Mouse (Mus musculus): ENCODE measurements around the gene Ghdc. TPM values are rescaled to one million over a fixed set of nuclear protein-coding genes. Genes with fewer than 3 reads are reported as not detected.
"Not testable (repeated sequence)": the region's sequence is repeated elsewhere in the genome, so short reads cannot be mapped to it uniquely, and the experiment has no call there.

Gene Ghdc
- polyA plus RNA-seq, 1 experiment from 2014 or later: 1.9 TPM

- Histone ChIP-seq H3K27me3 (no peaks in the 10 kb centered on the region), H3K9ac (0 out of 2 replicates have a peak overlapping the region, but pooled peaks have one; percentile 16)
- 40% methylated on average over 20 of the region's 20 CpGs for WGBS
Measured at GRCm38 (mm10) chr11:100806380-100807305, 35.9 kb upstream of the Ghdc start.

GRCm38 (mm10) chr11:100805535-100805934 is 34.8 kb upstream of the Ghdc start:
- no peaks in the 10 kb centered on the region for H3K27me3 ChIP-seq
- H3K9me3 ChIP-seq (replicated peaks): no peaks in the 10 kb centered on the region
- no peak overlapping the region for H3K27ac ChIP-seq
- ATAC-seq: no peak
- H3K36me3 ChIP-seq (ENCODE audit: poor library complexity, severe bottlenecking): peaks cover 33% of the 10 kb centered on the region
- H3K4me2 ChIP-seq: no peak overlapping the region
- WGBS: 82% methylated on average over 7 of the region's 7 CpGs
- no peak overlapping the region for H3K4me3 ChIP-seq
- H3K9ac ChIP-seq: no peak overlapping the region
- peaks cover 4% of the 10 kb centered on the region; the same call in 1 of the 2 replicates for H3K4me1 ChIP-seq

More at GRCm38 (mm10) chr11:100806380-100807305, 35.9 kb upstream of the Ghdc start:
- Histone ChIP-seq H3K4me1 (peaks cover 4% of the 10 kb centered on the region; the same call in 1 of the 2 replicates), H3K36me3 (ENCODE audit: poor library complexity, severe bottlenecking) (peaks cover 28% of the 10 kb centered on the region), H3K4me3 (no peak overlapping the region), H3K27ac (no peak overlapping the region; the same call in 1 of the 2 replicates), H3K9me3 (replicated peaks) (no peaks in the 10 kb centered on the region), H3K4me2 (peak overlapping the region; percentile 28)
- ATAC-seq: no peak

- Histone ChIP-seq H3K9ac (no peak overlapping the region), H3K27me3 (no peaks in the 10 kb centered on the region), H3K4me1 (peaks cover 4% of the 10 kb centered on the region; the same call in 1 of the 2 replicates), H3K4me3 (no peak overlapping the region), H3K36me3 (ENCODE audit: poor library complexity, severe bottlenecking) (peaks cover 33% of the 10 kb centered on the region), H3K27ac (no peak overlapping the region), H3K9me3 (replicated peaks) (no peaks in the 10 kb centered on the region), H3K4me2 (no peak overlapping the region)
- ATAC-seq: no peak
- 95% methylated on average over 10 of the region's 10 CpGs for WGBS
Measured at GRCm38 (mm10) chr11:100804409-100804808, 33.7 kb upstream of the Ghdc start.

- Histone ChIP-seq H3K9me3 (replicated peaks) (no peaks in the 10 kb centered on the region), H3K27me3 (no peaks in the 10 kb centered on the region), H3K4me3 (no peak overlapping the region), H3K4me1 (no peaks in the 10 kb centered on the region), H3K4me2 (no peak overlapping the region), H3K27ac (no peak overlapping the region), H3K9ac (no peak overlapping the region), H3K36me3 (ENCODE audit: poor library complexity, severe bottlenecking) (peaks cover 29% of the 10 kb centered on the region)
- WGBS: 83% methylated on average over 5 of the region's 5 CpGs
- ATAC-seq: no peak
Measured at GRCm38 (mm10) chr11:100799426-100799825, 28.7 kb upstream of the Ghdc start.

GRCm38 (mm10) chr11:100796585-100796984 is 25.8 kb upstream of the Ghdc start:
- Histone ChIP-seq H3K4me2 (no peak overlapping the region), H3K27ac (no peak overlapping the region), H3K36me3 (ENCODE audit: poor library complexity, severe bottlenecking) (peaks cover 5% of the 10 kb centered on the region; the same call in 1 of the 2 replicates), H3K4me3 (no peak overlapping the region), H3K4me1 (no peaks in the 10 kb centered on the region), H3K27me3 (no peaks in the 10 kb centered on the region), H3K9ac (no peak overlapping the region), H3K9me3 (replicated peaks) (no peaks in the 10 kb centered on the region)
- 63% methylated on average over 8 of the region's 8 CpGs for WGBS
- no peak for ATAC-seq

GRCm38 (mm10) chr11:100795386-100795785 is 24.6 kb upstream of the Ghdc start:
- Histone ChIP-seq H3K27ac (no peak overlapping the region), H3K4me3 (no peak overlapping the region), H3K4me2 (no peak overlapping the region), H3K27me3 (no peaks in the 10 kb centered on the region), H3K9me3 (replicated peaks) (no peaks in the 10 kb centered on the region), H3K9ac (no peak overlapping the region), H3K36me3 (ENCODE audit: poor library complexity, severe bottlenecking) (peaks cover 2% of the 10 kb centered on the region; the same call in 1 of the 2 replicates), H3K4me1 (no peaks in the 10 kb centered on the region)
- 97% methylated on average over 2 of the region's 2 CpGs for WGBS
- ATAC-seq: no peak

- Histone ChIP-seq H3K9me3 (replicated peaks) (no peaks in the 10 kb centered on the region), H3K27ac (no peak overlapping the region), H3K36me3 (ENCODE audit: poor library complexity, severe bottlenecking) (peaks cover 9% of the 10 kb centered on the region), H3K4me2 (no peak overlapping the region), H3K9ac (no peak overlapping the region), H3K4me1 (no peaks in the 10 kb centered on the region), H3K4me3 (no peak overlapping the region), H3K27me3 (no peaks in the 10 kb centered on the region)
- no peak for ATAC-seq
- 91% methylated on average over 2 of the region's 2 CpGs for WGBS
Measured at GRCm38 (mm10) chr11:100791457-100792049, 20.8 kb upstream of the Ghdc start.

GRCm38 (mm10) chr11:100790644-100791043 is 19.9 kb upstream of the Ghdc start:
- H3K9ac ChIP-seq; H3K9me3 ChIP-seq (replicated peaks); H3K4me2 ChIP-seq; H3K4me1 ChIP-seq; H3K4me3 ChIP-seq; H3K27ac ChIP-seq; H3K27me3 ChIP-seq; H3K36me3 ChIP-seq (ENCODE audit: poor library complexity, severe bottlenecking); ATAC-seq: not testable (repeated sequence)
- WGBS: 93% methylated on average over 9 of the region's 9 CpGs

GRCm38 (mm10) chr11:100789702-100790101 is 18.9 kb upstream of the Ghdc start:
- no peak overlapping the region for H3K4me2 ChIP-seq
- no peak overlapping the region for H3K27ac ChIP-seq
- 83% methylated on average over 3 of the region's 3 CpGs for WGBS
- no peaks in the 10 kb centered on the region for H3K4me1 ChIP-seq
- H3K9ac ChIP-seq: no peak overlapping the region
- no peak for ATAC-seq
- H3K4me3 ChIP-seq: no peak overlapping the region
- H3K36me3 ChIP-seq (ENCODE audit: poor library complexity, severe bottlenecking): peaks cover 9% of the 10 kb centered on the region
- no peaks in the 10 kb centered on the region for H3K27me3 ChIP-seq
- no peaks in the 10 kb centered on the region for H3K9me3 ChIP-seq (replicated peaks)

- H3K4me3 ChIP-seq: no peak overlapping the region
- ATAC-seq: no peak
- no peaks in the 10 kb centered on the region for H3K27me3 ChIP-seq
- 87% methylated on average over 2 of the region's 2 CpGs for WGBS
- no peaks in the 10 kb centered on the region for H3K4me1 ChIP-seq
- H3K4me2 ChIP-seq: no peak overlapping the region
- H3K9me3 ChIP-seq (replicated peaks): no peaks in the 10 kb centered on the region
- H3K9ac ChIP-seq: no peak overlapping the region
- H3K27ac ChIP-seq: no peak overlapping the region
- H3K36me3 ChIP-seq (ENCODE audit: poor library complexity, severe bottlenecking): peaks cover 26% of the 10 kb centered on the region
Measured at GRCm38 (mm10) chr11:100785774-100786173, 15.0 kb upstream of the Ghdc start.

GRCm38 (mm10) chr11:100784286-100784685 is 13.5 kb upstream of the Ghdc start:
- Histone ChIP-seq H3K9me3 (replicated peaks) (no peaks in the 10 kb centered on the region), H3K4me3 (no peak overlapping the region), H3K9ac (no peak overlapping the region), H3K27ac (no peak overlapping the region), H3K27me3 (no peaks in the 10 kb centered on the region), H3K4me2 (no peak overlapping the region), H3K36me3 (ENCODE audit: poor library complexity, severe bottlenecking) (peaks cover 22% of the 10 kb centered on the region), H3K4me1 (no peaks in the 10 kb centered on the region)
- WGBS: 84% methylated on average over 8 of the region's 8 CpGs
- no peak for ATAC-seq

- no peak for ATAC-seq
Measured at GRCm38 (mm10) chr11:100782568-100782967, 11.8 kb upstream of the Ghdc start.

More at GRCm38 (mm10) chr11:100782568-100782967, 11.8 kb upstream of the Ghdc start:
- 90% methylated on average over 13 of the region's 13 CpGs for WGBS
- no peak overlapping the region for H3K27ac ChIP-seq
- no peaks in the 10 kb centered on the region for H3K4me1 ChIP-seq
- H3K27me3 ChIP-seq: no peaks in the 10 kb centered on the region
- H3K9me3 ChIP-seq (replicated peaks): no peaks in the 10 kb centered on the region
- peaks cover 17% of the 10 kb centered on the region for H3K36me3 ChIP-seq (ENCODE audit: poor library complexity, severe bottlenecking)
- H3K9ac ChIP-seq: no peak overlapping the region
- no peak overlapping the region for H3K4me3 ChIP-seq
- no peak overlapping the region for H3K4me2 ChIP-seq
